Mouse (Mus musculus) midbrain, embryonic 13.5 days (tissue): ENCODE measurements at regions not wholly inside any gene's neighbourhood (a gene's known extent, or its start where the extent isn't known, plus 50 kb on each side); places are given as distances from the start of the nearest gene placed in this dataset.

Experiments used
- ATAC-seq: fragments of 200-750 bp; cut with Nextera tagmentation; 2 replicates; pipeline ENCODE4 v1.8.0; 2017; ENCODE audit warnings: mild to moderate bottlenecking, moderate TSS enrichment, moderate library complexity
- H3K27ac ChIP-seq: fragments of 300-500 bp; sonication (generic); 2 replicates; pipeline ENCODE4 v1.5.1; 2015; ENCODE audit warnings: inconsistent platforms, mild to moderate bottlenecking, moderate library complexity
- H3K27me3 ChIP-seq: fragments of 300-500 bp; sonication (generic); 2 replicates; pipeline ENCODE4 v1.6.1; 2015; ENCODE audit warnings: mild to moderate bottlenecking, inconsistent platforms
- H3K36me3 ChIP-seq: fragments of 300-500 bp; sonication (generic); 2 replicates; pipeline ENCODE4 v1.6.1; 2015; ENCODE audit warnings: mild to moderate bottlenecking, inconsistent platforms
- H3K4me1 ChIP-seq: fragments of 300-500 bp; sonication (generic); replicated peaks from 2 replicates; pipeline ENCODE4 v1.6.1; 2015; ENCODE audit warnings: inconsistent platforms
- H3K4me2 ChIP-seq: fragments of 300-500 bp; sonication (generic); replicated peaks from 2 replicates; pipeline ENCODE4 v1.6.1; 2015; ENCODE audit warnings: moderate library complexity, mild to moderate bottlenecking, inconsistent platforms
- H3K4me3 ChIP-seq: fragments of 300-500 bp; sonication (generic); replicated peaks from 2 replicates; pipeline ENCODE4 v1.5.1; 2015; ENCODE audit warnings: mild to moderate bottlenecking, inconsistent platforms
- H3K9ac ChIP-seq: fragments of 300-500 bp; sonication (generic); replicated peaks from 2 replicates; pipeline ENCODE4 v1.6.1; 2015; ENCODE audit warnings: mild to moderate bottlenecking, inconsistent platforms
- H3K9me3 ChIP-seq: fragments of 300-500 bp; sonication (generic); 2 replicates; pipeline ENCODE4 v1.6.1; 2016; ENCODE audit warnings: mild to moderate bottlenecking, inconsistent platforms
- WGBS: fragments of 180-500 bp; shearing (Covaris S2); methylation state at CpG from one replicate; pipeline ENCODE4 v1.1.7; 2015; 5-methylcytosine and 5-hydroxymethylcytosine counted together

- WGBS: 20% methylated on average over 13 of the region's 13 CpGs
- no peak overlapping the region for H3K4me3 ChIP-seq
- H3K9ac ChIP-seq: no peak overlapping the region
- no peaks in the 10 kb centered on the region for H3K36me3 ChIP-seq
- H3K9me3 ChIP-seq: no peaks in the 10 kb centered on the region
- H3K4me2 ChIP-seq: no peak overlapping the region
- H3K27me3 ChIP-seq: no peaks in the 10 kb centered on the region
- ATAC-seq: peak; percentile 72; the same call in 1 of the 2 replicates
- no peak overlapping the region for H3K27ac ChIP-seq
- no peaks in the 10 kb centered on the region for H3K4me1 ChIP-seq
Observed at GRCm38 (mm10) chr16:95647854-95648253, 54.0 kb upstream of the Ets2 start.

DNA sequence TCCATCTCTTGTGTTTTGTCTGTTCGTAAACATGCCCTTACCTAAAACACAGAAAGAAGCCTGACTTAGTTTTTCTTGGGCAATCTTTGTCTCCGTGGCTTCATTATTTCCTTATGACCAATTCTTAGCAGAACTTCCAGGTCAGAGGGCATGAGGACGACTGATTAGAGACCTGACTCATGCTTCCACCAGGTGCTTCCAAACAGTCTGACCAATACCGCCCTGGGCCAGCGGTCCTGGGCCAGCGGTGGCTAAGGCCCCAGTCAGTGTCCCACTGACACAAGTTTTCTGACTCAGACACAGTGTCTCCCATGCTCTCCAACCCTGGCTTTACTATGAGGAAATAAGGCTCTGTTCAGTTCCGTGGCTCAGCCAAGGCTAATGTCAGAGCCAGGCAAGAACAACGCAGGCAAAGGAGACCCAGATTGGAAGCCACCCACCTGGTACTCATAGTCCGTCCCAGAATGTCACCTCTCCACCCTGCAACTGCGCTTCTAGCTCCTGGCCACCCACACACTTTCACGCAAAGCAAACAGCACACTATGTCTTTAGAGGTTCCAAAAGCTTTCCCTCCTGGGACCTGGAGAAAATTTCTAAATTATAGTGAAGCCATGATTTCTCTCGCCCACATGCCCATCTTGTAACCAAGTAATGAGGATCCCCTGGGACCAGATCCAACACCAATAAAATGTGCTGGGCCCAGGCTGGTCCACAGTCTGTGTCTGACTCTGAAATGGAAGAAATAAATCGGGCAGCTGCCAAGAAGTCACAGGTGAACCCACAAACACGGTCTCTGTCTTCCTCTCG is 56.6 kb upstream of the Erg start:
- no peak for ATAC-seq

DNA sequence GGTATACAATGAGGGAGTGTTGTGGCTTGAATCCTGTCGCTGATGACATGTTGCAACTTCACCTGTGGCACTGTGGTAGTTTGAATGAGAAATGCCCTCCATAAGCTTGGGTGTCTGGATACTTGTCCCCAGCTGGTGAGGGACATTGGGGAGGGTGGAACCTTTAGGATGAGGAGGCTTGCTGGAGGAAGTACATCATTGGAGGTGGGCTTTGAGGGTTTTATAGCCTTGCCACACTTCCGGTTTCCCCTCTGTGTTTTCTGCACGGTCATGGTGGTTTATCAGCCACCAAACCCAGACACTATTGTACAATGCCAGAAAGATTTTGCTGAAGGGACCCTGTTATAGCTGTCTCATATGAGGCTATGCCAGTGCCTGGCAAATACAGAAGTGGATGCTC is 54.3 kb upstream of the Erg start:
- ATAC-seq: no peak
- Histone ChIP-seq H3K4me2 (no peak overlapping the region), H3K27me3 (no peaks in the 10 kb centered on the region), H3K27ac (no peak overlapping the region), H3K9me3 (no peaks in the 10 kb centered on the region), H3K9ac (no peak overlapping the region), H3K4me1 (no peaks in the 10 kb centered on the region), H3K4me3 (no peak overlapping the region), H3K36me3 (no peaks in the 10 kb centered on the region)
- WGBS: 96% methylated on average over 3 of the region's 3 CpGs

More for the DNA sequence above, 56.6 kb upstream of the Erg start:
- H3K9me3 ChIP-seq: no peaks in the 10 kb centered on the region
- H3K4me2 ChIP-seq: no peak overlapping the region
- H3K27ac ChIP-seq: no peak overlapping the region
- no peaks in the 10 kb centered on the region for H3K27me3 ChIP-seq
- no peaks in the 10 kb centered on the region for H3K36me3 ChIP-seq
- H3K9ac ChIP-seq: no peak overlapping the region
- no peaks in the 10 kb centered on the region for H3K4me1 ChIP-seq
- H3K4me3 ChIP-seq: no peak overlapping the region
- WGBS: 89% methylated on average over 15 of the region's 15 CpGs

DNA sequence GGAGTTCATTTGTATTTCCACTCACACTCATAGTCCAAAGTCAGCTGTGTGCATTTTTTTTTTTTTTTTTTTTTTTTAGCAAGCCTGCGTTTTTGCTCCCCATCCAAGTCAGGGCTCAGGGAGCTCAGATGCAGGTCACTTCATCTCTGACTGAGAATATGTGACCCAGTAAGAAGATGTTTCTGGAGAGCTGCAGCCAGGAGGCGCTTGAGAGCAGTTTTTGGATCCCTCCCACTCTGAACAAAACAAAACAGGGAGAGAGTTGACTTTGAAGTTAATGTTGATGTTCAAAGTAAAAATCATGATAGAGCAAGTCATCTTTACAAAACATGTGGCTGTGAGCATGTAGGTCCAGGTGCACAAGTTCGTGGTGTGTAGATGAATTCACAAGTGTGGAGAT is 53.3 kb upstream of the Erg start:
- H3K27me3 ChIP-seq: no peaks in the 10 kb centered on the region
- WGBS: 85% methylated on average over 3 of the region's 3 CpGs
- no peak overlapping the region for H3K9ac ChIP-seq
- no peak overlapping the region for H3K4me3 ChIP-seq
- no peaks in the 10 kb centered on the region for H3K4me1 ChIP-seq
- no peaks in the 10 kb centered on the region for H3K36me3 ChIP-seq
- H3K27ac ChIP-seq: no peak overlapping the region
- H3K9me3 ChIP-seq: no peaks in the 10 kb centered on the region
- no peak for ATAC-seq
- no peak overlapping the region for H3K4me2 ChIP-seq

DNA sequence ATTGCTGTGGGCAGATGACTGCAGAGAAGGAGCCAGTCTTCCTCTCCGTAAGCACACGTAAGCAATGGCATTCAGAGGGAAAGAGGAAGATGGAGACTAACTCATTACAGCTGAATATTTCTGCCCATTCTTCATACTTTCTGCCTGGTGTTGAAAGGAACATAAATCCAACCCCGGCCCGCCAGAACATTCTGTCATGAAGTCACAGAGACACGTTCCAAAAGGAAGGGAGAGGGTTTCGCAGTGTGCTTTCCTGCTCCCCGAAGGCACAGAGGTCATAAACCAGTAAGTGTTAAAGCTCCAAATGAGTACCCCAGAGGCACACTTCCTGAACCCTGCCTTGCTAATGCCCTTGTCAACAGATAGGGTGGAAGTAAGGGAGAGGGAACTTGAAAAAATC is 51.5 kb upstream of the Erg start:
- no peaks in the 10 kb centered on the region for H3K9me3 ChIP-seq
- H3K4me1 ChIP-seq: no peaks in the 10 kb centered on the region
- no peak for ATAC-seq
- WGBS: 87% methylated on average over 7 of the region's 7 CpGs
- no peak overlapping the region for H3K4me2 ChIP-seq
- no peaks in the 10 kb centered on the region for H3K36me3 ChIP-seq
- no peak overlapping the region for H3K9ac ChIP-seq
- no peaks in the 10 kb centered on the region for H3K27me3 ChIP-seq
- no peak overlapping the region for H3K27ac ChIP-seq
- no peak overlapping the region for H3K4me3 ChIP-seq

- no peak overlapping the region for H3K4me3 ChIP-seq
- no peaks in the 10 kb centered on the region for H3K27me3 ChIP-seq
- ATAC-seq: no peak
- no peak overlapping the region for H3K9ac ChIP-seq
- H3K4me1 ChIP-seq: no peaks in the 10 kb centered on the region
- no peak overlapping the region for H3K27ac ChIP-seq
- H3K36me3 ChIP-seq: no peaks in the 10 kb centered on the region
- 86% methylated on average over 7 of the region's 7 CpGs for WGBS
- no peaks in the 10 kb centered on the region for H3K9me3 ChIP-seq
- H3K4me2 ChIP-seq: no peak overlapping the region
Observed at GRCm38 (mm10) chr16:95636615-95637014, 50.2 kb upstream of the Erg start.
